Mouse (Mus musculus) left cerebral cortex, adult 9 months (tissue): Measurements from ENCODE around the gene Mdh2.
A peak's percentile ranks its signal among the peaks of the same experiment; 100 is the strongest.

Experiments used
- DNase-seq, 2 experiments: peaks; one replicate each; pipeline ENCODE4 v3.0.0; 2022; ENCODE audit warnings: low spot score in 2 of 2

Gene Mdh2

GRCm38 (mm10) chr5:135778471-135779445 is at the start of gene Mdh2:
Mdh2 (plus strand) TSS chr5:135778480.
- peak; percentile 99 to 100 for DNase-seq

- DNase-seq: no peak
Measured at GRCm38 (mm10) chr5:135729351-135729750, 48.9 kb upstream of the Mdh2 start.

- DNase-seq: no peak
Measured at GRCm38 (mm10) chr5:135730278-135730677, 48.0 kb upstream of the Mdh2 start.

- no peak for DNase-seq
Measured at GRCm38 (mm10) chr5:135730916-135731315, 47.4 kb upstream of the Mdh2 start.

GRCm38 (mm10) chr5:135731322-135731721 is 47.0 kb upstream of the Mdh2 start:
- DNase-seq: no peak

- DNase-seq: no peak
Measured at GRCm38 (mm10) chr5:135733071-135733470, 45.2 kb upstream of the Mdh2 start.

GRCm38 (mm10) chr5:135734057-135734680 is 44.1 kb upstream of the Mdh2 start:
- no peak for DNase-seq

- DNase-seq: no peak
Measured at GRCm38 (mm10) chr5:135735741-135736140, 42.5 kb upstream of the Mdh2 start.

- DNase-seq: no peak
Measured at GRCm38 (mm10) chr5:135736544-135736943, 41.7 kb upstream of the Mdh2 start.

- DNase-seq: no peak
Measured at GRCm38 (mm10) chr5:135737154-135737553, 41.1 kb upstream of the Mdh2 start.

GRCm38 (mm10) chr5:135738266-135738665 is 40.0 kb upstream of the Mdh2 start:
- no peak for DNase-seq

GRCm38 (mm10) chr5:135742156-135742555 is 36.1 kb upstream of the Mdh2 start:
- no peak for DNase-seq

GRCm38 (mm10) chr5:135742941-135743740 is 35.1 kb upstream of the Mdh2 start:
- no peak for DNase-seq

GRCm38 (mm10) chr5:135743741-135744609 is 34.3 kb upstream of the Mdh2 start, which contains the start of gene Tmem120a:
Tmem120a (minus strand) TSS chr5:135744448.
- DNase-seq: peak; percentile 69 to 94

- DNase-seq: no peak
Measured at GRCm38 (mm10) chr5:135744742-135745141, 33.5 kb upstream of the Mdh2 start.

- DNase-seq: no peak
Measured at GRCm38 (mm10) chr5:135751041-135751440, 27.2 kb upstream of the Mdh2 start.

GRCm38 (mm10) chr5:135751595-135751994 is 26.7 kb upstream of the Mdh2 start:
- no peak for DNase-seq

GRCm38 (mm10) chr5:135761881-135762280 is 16.4 kb upstream of the Mdh2 start:
- DNase-seq: no peak

- DNase-seq: peak in 1 of 2 experiments; percentile 72
Measured at GRCm38 (mm10) chr5:135763526-135763925, 14.8 kb upstream of the Mdh2 start.

GRCm38 (mm10) chr5:135764971-135765370 is 13.3 kb upstream of the Mdh2 start:
- DNase-seq: no peak

GRCm38 (mm10) chr5:135772519-135772918 is 5.8 kb upstream of the Mdh2 start:
- DNase-seq: no peak
